Mouse (Mus musculus): ENCODE data around the gene Tada1. TPM values are rescaled to one million over a fixed set of nuclear protein-coding genes. Genes with fewer than 3 reads are reported as not detected.

Gene Tada1
- total RNA-seq, 2 experiments from 2014 or later = 18.4 to 19.1 TPM

Other genes starting within 250 kb of the Tada1 start
- gene Gpa33, start 248.9 kb upstream of the Tada1 start, total RNA-seq (2021) = under 1 TPM in 1 of 2 experiments, not detected in 1; 0.18 TPM
- gene Mael, start 140.3 kb upstream of the Tada1 start, total RNA-seq (2021) = not detected
- gene Ildr2, start 125.0 kb upstream of the Tada1 start, total RNA-seq (2021) = 1 to 10 TPM; 3.4 to 3.5 TPM
- 10 to 100 TPM; 27.9 to 32.7 TPM for gene Pogk, start 30.8 kb downstream of the Tada1 start, total RNA-seq (2021)
- gene Gm4846, start 118.5 kb downstream of the Tada1 start, total RNA-seq (2021) = not detected

Data from adrenal gland, postnatal 10 days (tissue).